Mouse (Mus musculus): ENCODE measurements at regions not wholly inside any gene's neighbourhood (a gene's known extent, or its start where the extent isn't known, plus 50 kb on each side); places are given as distances from the start of the nearest gene placed in this dataset.

DNA sequence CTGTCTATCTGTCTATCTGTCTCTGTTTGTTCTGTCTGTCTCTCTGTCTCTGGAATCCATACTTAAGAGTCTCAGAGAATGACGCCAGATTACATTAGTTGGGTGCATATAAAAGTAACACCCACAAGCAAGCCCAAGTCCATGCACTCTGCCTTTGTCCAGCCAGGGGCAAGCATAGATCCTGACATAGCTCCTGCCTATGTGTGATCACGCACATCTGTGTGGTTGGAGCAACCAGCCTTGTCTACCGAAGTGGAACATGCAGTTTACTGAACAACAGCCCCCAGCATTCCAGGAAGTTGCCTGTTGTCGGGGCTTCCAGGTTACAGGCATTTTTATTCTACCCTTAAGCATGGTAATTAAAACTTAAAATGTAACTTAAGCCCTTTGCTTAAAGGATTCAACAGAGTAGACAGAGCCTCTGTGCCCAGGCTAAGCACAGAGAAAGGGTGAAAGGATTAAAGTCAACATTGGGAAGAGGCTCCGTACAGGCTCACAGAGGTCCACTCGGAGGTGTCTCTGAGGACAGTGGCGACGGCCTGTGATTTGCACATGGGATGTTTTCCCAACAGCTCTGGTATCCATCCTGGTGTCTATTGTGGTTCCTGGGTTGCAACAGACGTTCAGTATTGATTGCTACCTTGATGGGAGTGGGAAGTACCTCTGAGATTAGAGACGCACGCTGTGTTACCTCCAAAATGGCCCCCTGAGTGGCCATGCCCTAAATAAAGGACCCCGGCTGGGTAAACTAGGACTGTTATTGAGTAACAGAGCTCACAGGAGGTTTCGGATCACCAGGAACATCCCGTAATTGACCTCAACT lies 363.6 kb downstream of the Ajap1 start:
- Histone ChIP-seq H3K36me3 (no peaks in the 10 kb centered on the region), H3K27me3 (ENCODE audit: low read depth, poor library complexity, severe bottlenecking) (no peaks in the 10 kb centered on the region), H3K4me3 (no peak overlapping the region), H3K9me3 (replicated peaks) (no peaks in the 10 kb centered on the region), H3K27ac (peak overlapping the region; percentile 23; the same call in 1 of the 2 replicates), H3K4me1 (peaks cover 25% of the 10 kb centered on the region)
- no peak for DNase-seq (ENCODE audit: low spot score)
- WGBS = 76% methylated on average over 14 of the region's 14 CpGs

DNA sequence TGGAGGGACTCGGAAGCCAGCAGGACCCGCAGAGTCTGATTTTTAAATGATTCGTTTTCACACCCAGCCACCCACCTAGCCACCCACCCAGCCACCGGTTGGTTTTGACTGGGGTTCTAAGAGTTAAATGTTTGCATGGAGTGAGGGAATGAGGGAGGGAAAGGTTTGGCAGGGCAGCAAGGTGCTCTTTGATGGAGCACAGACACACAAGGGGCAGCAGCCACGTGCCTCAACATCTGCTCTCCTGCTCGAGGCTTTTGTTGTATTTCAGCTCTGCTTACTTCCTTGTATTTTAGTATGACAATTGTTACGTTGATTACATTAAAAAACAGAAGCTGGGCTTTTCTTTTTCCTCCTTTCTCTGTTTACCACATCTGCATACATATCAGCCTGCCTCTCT lies 367.6 kb downstream of the Ajap1 start:
- 61% methylated on average over 7 of the region's 7 CpGs for WGBS
- no peak for DNase-seq (ENCODE audit: low spot score)
- peaks cover 29% of the 10 kb centered on the region for H3K4me1 ChIP-seq
- no peaks in the 10 kb centered on the region for H3K27me3 ChIP-seq (ENCODE audit: low read depth, poor library complexity, severe bottlenecking)
- no peak overlapping the region for H3K4me3 ChIP-seq
- H3K9me3 ChIP-seq (replicated peaks) = no peaks in the 10 kb centered on the region
- H3K27ac ChIP-seq = no peak overlapping the region
- H3K36me3 ChIP-seq = no peaks in the 10 kb centered on the region

DNA sequence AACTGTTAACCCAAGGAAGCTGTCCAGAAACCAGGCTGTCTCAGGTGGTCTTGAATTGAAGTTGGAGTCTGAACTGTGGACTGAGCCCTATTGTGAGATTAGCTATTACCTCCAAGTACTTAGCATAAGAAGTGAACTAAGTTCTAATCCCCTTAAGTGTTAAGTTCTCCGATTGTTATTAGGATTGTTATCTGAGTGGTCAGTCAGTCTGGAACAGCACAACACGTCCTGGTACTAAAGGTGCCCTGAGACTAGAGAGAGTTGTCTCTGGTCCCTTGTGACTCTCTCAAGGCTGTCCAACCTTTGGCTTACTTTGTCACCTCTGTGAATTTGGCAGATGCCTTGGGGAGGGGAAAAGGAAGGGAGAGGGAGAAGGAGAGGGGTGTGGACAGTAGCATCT lies 369.0 kb downstream of the Ajap1 start:
- H3K9me3 ChIP-seq (replicated peaks) = no peaks in the 10 kb centered on the region
- peaks cover 21% of the 10 kb centered on the region; the same call in 1 of the 2 replicates for H3K4me1 ChIP-seq
- no peak overlapping the region for H3K27ac ChIP-seq
- H3K27me3 ChIP-seq (ENCODE audit: low read depth, poor library complexity, severe bottlenecking) = no peaks in the 10 kb centered on the region
- no peaks in the 10 kb centered on the region for H3K36me3 ChIP-seq
- no peak overlapping the region for H3K4me3 ChIP-seq
- no peak for DNase-seq (ENCODE audit: low spot score)
- WGBS = 86% methylated on average over 2 of the region's 2 CpGs

DNA sequence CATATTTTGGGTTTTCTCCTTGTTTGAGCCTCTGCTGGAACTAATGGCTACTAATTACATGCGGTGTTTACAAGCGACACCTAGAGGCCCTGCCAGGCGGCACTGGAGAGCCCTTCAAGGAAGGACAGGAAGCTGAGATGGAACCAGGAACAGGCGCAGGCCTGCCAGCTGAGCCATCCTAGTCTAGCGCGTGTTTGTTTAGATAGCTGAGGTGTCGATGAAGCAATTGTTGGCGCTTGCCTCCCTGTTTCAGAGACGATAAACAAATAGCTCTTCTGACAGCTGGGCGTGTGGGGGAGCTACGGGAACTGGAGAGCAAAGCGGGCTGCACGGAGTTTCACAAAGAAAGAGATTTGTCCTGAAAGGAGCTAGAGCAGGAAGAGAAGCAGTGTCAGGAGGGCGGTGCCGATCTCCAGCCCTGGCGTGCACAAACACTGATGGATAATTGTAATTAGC lies 372.3 kb downstream of the Ajap1 start:
- no peaks in the 10 kb centered on the region for H3K36me3 ChIP-seq
- no peak for DNase-seq (ENCODE audit: low spot score)

DNA sequence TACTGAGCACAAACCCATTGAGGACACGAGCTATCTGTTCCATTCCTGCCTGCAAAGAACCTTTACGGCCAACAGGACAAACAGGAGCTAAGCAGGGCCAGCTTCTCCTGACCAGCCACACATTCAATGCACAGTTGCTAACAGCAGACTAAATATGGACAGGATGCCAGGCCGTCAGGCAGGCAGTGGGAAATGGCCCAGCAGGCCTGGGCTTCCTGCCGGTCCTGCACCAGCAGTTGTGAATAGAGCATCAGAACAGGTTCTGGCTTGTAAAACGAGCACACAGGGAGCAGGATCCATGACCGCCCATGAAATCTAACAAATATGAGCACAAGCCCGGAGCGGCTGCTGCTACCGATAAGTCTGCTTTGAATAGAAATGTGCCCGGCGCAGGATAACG lies 384.0 kb downstream of the Ajap1 start:
- Histone ChIP-seq H3K36me3 (no peaks in the 10 kb centered on the region), H3K9me3 (replicated peaks) (no peaks in the 10 kb centered on the region), H3K4me1 (peaks cover 25% of the 10 kb centered on the region), H3K27me3 (ENCODE audit: low read depth, poor library complexity, severe bottlenecking) (no peaks in the 10 kb centered on the region), H3K4me3 (no peak overlapping the region), H3K27ac (peak overlapping the region; percentile 25; the same call in 1 of the 2 replicates)
- no peak for DNase-seq (ENCODE audit: low spot score)
- 88% methylated on average over 12 of the region's 12 CpGs for WGBS

More for the DNA sequence above, 372.3 kb downstream of the Ajap1 start:
- 46% methylated on average over 16 of the region's 16 CpGs for WGBS
- Histone ChIP-seq H3K27me3 (ENCODE audit: low read depth, poor library complexity, severe bottlenecking) (no peaks in the 10 kb centered on the region), H3K27ac (no peak overlapping the region), H3K9me3 (replicated peaks) (no peaks in the 10 kb centered on the region), H3K4me3 (no peak overlapping the region), H3K4me1 (peaks cover 14% of the 10 kb centered on the region; the same call in 1 of the 2 replicates)

DNA sequence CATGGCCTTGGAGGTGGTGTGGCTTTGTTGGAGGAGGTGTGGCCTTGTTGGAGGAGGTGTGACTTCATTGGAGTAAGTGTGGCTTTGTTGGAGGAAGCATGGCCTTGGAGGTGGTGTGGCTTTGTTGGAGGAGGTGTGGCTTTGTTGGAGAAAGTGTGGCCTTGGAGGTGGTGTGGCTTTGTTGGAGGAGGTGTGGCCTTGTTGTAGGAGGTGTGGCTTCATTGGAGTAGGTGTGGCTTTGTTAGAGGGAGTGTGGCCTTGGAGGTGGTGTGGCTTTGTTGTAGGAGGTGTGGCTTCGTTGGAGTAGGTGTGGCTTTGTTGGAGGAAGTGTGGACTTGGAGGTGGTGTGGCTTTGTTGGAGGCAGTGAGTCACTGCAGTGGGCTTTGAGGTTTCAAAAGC lies 385.0 kb downstream of the Ajap1 start:
- 71% methylated on average over 1 of the region's 1 CpGs for WGBS
- H3K36me3 ChIP-seq = no peaks in the 10 kb centered on the region
- H3K27me3 ChIP-seq (ENCODE audit: low read depth, poor library complexity, severe bottlenecking) = no peaks in the 10 kb centered on the region
- DNase-seq (ENCODE audit: low spot score) = no peak
- H3K4me1 ChIP-seq = peaks cover 29% of the 10 kb centered on the region
- no peak overlapping the region for H3K27ac ChIP-seq
- no peak overlapping the region for H3K4me3 ChIP-seq
- no peaks in the 10 kb centered on the region for H3K9me3 ChIP-seq (replicated peaks)

DNA sequence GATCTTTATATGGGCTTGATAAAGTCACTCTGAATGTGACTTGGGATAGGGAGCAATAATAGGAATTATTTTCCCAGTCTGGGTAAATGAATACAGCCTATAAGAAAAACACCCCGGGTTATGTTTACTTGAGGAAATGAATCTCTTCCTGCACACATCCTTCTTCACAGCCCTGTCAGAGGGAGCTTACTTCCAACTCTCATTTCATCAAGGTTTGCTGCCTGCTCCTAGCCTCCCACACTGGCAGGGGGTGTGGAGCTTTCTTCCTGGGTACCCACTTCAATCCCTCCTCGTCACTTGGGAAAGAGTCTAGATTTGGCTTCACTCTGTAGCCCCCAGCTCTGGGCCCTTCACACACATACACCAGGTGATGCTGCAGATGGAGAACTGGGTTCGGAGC lies 389.5 kb downstream of the Ajap1 start:
- no peak overlapping the region for H3K27ac ChIP-seq
- H3K27me3 ChIP-seq (ENCODE audit: low read depth, poor library complexity, severe bottlenecking) = no peaks in the 10 kb centered on the region
- H3K9me3 ChIP-seq (replicated peaks) = no peaks in the 10 kb centered on the region
- H3K36me3 ChIP-seq = no peaks in the 10 kb centered on the region
- no peak for DNase-seq (ENCODE audit: low spot score)
- H3K4me1 ChIP-seq = peaks cover 29% of the 10 kb centered on the region
- no peak overlapping the region for H3K4me3 ChIP-seq
- WGBS = 89% methylated on average over 3 of the region's 3 CpGs

DNA sequence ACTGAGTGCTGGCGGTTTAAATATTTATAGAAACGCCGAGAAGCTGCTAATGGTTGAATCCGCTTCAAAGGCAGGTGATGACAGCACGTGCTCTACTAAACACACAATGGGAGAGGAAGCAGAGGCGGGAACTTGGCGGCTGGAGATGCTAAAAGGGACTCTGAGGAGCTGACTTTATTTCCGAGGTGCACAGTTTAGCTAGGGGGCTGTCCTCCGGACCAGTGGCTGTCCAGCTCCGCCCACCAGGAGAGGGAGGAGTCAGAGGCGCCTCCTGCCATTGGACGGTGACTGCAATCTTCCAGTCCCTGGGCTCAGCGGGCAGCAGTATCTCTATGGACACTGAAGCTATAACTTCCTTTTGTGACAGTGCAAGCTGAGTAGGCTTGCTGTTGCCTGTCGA lies 400.4 kb downstream of the Ajap1 start:
- H3K36me3 ChIP-seq = no peaks in the 10 kb centered on the region
- no peaks in the 10 kb centered on the region for H3K27me3 ChIP-seq (ENCODE audit: low read depth, poor library complexity, severe bottlenecking)
- no peak for DNase-seq (ENCODE audit: low spot score)
- no peak overlapping the region for H3K4me3 ChIP-seq
- WGBS = 51% methylated on average over 14 of the region's 14 CpGs
- no peaks in the 10 kb centered on the region for H3K4me1 ChIP-seq
- no peaks in the 10 kb centered on the region for H3K9me3 ChIP-seq (replicated peaks)
- no peak overlapping the region for H3K27ac ChIP-seq

DNA sequence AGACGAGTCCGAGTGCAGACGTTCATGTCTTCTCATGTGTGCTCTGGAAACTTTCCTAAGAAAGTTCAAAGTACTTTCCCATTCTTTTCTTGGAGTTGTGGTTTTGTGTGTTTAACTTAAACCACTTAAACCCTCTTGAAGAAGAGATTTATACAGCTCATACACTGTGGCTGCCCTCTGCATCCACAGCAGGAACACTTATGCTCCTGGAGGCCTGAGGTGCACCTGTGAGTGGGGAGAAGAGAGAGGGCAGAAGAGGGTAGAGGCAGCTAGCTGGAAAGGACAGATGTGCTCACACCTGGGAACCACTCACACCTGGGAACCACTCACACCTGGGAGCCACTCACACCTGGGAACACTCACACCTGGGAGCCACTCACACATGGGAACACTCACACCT lies 408.0 kb downstream of the Ajap1 start:
- Histone ChIP-seq H3K4me1 (no peaks in the 10 kb centered on the region), H3K27me3 (ENCODE audit: low read depth, poor library complexity, severe bottlenecking) (no peaks in the 10 kb centered on the region), H3K4me3 (no peak overlapping the region), H3K36me3 (no peaks in the 10 kb centered on the region), H3K27ac (no peak overlapping the region), H3K9me3 (replicated peaks) (no peaks in the 10 kb centered on the region)
- WGBS = 96% methylated on average over 3 of the region's 3 CpGs
- no peak for DNase-seq (ENCODE audit: low spot score)

DNA sequence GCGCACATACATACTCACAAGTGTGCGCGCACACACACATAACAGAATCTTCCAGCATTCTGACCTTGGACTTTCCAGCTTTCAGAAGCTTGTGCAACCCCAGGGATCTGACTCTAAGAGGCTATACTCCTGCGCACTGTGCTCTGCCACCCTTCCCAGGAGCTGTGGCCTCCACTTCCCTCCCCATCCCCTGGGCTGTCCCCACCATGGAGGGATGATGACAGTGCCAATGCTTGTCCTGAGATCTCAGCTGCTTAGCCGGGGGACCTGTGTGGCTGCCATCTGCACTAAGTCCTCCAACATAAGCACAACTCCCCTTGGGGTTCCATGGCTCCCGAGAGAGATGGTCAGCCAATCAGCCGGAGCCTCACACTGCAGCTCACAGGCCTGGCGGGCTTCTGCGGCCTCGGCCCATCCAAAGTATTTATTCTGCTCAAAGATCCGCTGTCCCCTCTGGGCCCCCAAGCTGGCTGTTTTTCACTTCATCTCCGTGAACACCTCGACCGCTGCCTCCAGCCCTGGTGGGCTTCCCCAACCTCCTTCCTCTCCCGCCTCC lies 412.3 kb downstream of the Ajap1 start:
- WGBS = 72% methylated on average over 15 of the region's 15 CpGs
- Histone ChIP-seq H3K36me3 (no peaks in the 10 kb centered on the region), H3K9me3 (replicated peaks) (no peaks in the 10 kb centered on the region), H3K4me3 (no peak overlapping the region), H3K27ac (no peak overlapping the region), H3K4me1 (0 out of 2 replicates have a peak, but pooled peaks cover 3% of the 10 kb centered on the region), H3K27me3 (ENCODE audit: low read depth, poor library complexity, severe bottlenecking) (no peaks in the 10 kb centered on the region)
- no peak for DNase-seq (ENCODE audit: low spot score)

DNA sequence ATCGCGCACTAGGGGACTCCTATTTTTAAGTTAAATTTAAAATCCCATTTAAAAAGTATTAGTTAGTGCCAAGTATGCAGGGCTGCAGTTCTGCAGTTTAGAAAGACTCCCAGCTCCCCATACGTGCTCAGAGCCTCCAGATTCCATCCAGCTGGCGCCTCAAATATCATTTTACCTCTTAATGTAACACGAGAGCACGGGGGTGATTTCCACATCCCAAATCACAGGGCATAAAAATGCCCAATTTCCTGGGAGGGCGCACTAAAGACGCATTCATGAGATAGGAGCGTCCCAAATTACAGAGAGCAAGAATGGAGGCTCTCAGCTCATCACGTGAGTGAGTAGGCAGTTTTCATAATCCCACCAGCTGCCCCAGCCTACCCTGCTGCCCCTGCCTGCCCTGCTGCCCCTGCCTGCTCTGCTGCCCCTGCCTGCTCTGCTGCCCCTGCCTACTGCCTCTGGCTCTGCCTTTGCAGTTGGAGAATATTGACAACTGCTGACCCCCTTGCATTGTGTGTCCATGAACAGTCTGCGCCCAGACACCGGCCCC lies 414.1 kb downstream of the Ajap1 start:
- Histone ChIP-seq H3K4me1 (0 out of 2 replicates have a peak, but pooled peaks cover 3% of the 10 kb centered on the region), H3K27ac (no peak overlapping the region), H3K9me3 (replicated peaks) (no peaks in the 10 kb centered on the region), H3K4me3 (no peak overlapping the region), H3K36me3 (no peaks in the 10 kb centered on the region), H3K27me3 (ENCODE audit: low read depth, poor library complexity, severe bottlenecking) (no peaks in the 10 kb centered on the region)
- WGBS = 85% methylated on average over 12 of the region's 12 CpGs
- DNase-seq (ENCODE audit: low spot score) = no peak

DNA sequence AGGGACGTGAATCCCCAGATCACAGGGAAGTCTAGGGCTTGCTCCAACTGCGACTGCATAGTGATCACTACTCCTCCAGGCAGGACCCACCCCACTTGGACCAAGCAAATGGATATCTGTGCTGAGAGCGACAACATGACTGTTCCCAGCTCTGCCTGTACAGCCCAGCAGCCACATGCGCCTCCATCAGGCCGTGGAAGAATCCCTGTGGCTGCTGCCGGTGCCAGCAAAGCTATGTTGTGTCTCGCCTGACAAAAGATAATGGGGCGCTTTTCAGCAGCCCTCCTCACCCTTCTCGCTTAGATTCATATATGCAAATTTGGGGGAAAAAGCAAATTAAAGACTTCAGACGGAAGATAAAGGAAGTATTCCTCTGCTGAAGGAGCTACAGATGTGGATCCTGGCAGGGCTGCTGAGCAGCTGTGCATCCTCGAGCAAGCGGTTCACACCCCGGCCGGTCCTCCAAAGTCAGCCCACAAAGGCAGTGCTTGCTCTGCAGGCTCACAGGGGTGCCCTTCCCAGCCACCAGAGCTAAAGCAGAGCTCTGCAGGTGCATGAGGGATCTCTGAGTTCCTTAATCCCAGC lies 418.5 kb downstream of the Ajap1 start:
- Histone ChIP-seq H3K36me3 (no peaks in the 10 kb centered on the region), H3K4me1 (0 out of 2 replicates have a peak, but pooled peaks cover 3% of the 10 kb centered on the region), H3K4me3 (no peak overlapping the region), H3K27ac (no peak overlapping the region), H3K27me3 (ENCODE audit: low read depth, poor library complexity, severe bottlenecking) (no peaks in the 10 kb centered on the region), H3K9me3 (replicated peaks) (no peaks in the 10 kb centered on the region)
- WGBS = 72% methylated on average over 14 of the region's 14 CpGs
- no peak for DNase-seq (ENCODE audit: low spot score)

DNA sequence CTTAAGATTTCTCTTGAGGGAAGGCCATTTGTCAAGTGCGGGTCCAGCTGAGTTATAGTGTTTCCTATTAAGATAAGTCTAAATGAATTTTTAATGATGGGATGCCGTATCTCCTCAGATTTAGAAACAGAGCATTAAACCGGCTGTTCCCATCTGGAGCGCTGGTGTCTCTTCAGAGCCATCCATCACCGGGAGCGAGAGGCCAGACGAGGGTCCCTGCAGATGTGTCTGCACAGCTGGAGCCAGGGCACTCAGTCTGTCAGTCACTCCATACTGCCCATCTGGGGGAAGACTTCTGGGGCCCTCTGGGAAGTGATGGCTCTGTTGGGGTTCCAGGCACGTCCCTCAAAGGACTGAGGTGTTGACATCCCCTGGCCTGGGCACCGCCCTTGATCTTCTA lies 419.2 kb downstream of the Ajap1 start:
- no peaks in the 10 kb centered on the region for H3K9me3 ChIP-seq (replicated peaks)
- no peaks in the 10 kb centered on the region for H3K4me1 ChIP-seq
- H3K4me3 ChIP-seq = no peak overlapping the region
- WGBS = 60% methylated on average over 9 of the region's 9 CpGs
- H3K36me3 ChIP-seq = no peaks in the 10 kb centered on the region
- no peaks in the 10 kb centered on the region for H3K27me3 ChIP-seq (ENCODE audit: low read depth, poor library complexity, severe bottlenecking)
- no peak overlapping the region for H3K27ac ChIP-seq
- DNase-seq (ENCODE audit: low spot score) = no peak

All from limb, embryonic 10.5 days (tissue).